Comparison of ENCODE assay signal across 13 mouse cellular contexts in the genomic region with DNA sequence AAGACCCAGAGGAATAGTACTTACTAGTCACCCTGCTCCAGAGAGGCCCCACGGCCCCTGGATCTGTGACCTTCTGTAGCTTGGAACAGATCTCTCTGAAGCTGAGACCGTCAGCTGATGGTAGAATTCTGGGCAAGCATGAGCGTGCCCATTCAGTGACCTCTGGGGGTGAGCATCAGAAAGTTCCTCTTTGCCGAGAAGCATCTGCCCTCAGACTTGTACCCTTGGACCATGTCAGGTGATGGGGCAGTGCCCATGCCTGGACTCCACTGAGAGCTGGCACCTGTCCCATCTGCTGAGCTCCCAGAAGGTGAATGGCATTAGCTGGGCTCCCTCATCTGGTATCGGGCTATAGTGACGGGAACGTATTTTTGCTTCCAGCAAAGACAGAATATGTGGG. TPM values are rescaled to one million over a fixed set of nuclear protein-coding genes. Genes with fewer than 3 reads are reported as not detected.
DNase-seq lines count a peak whose midpoint lies in the region; ATAC-seq lines count a peak whose summit lies in the region.
"Had no signal": no experiment of that assay in that cellular context is flagged by ENCODE, and none has a peak within 500 bp of the region (broad histone marks: within the 10 kb centered on the region; RNA-seq: fewer than 3 reads in every experiment).

No protein-coding gene starts in this region.

- H3K9ac ChIP-seq in midbrain, embryonic 13.5 days (replicated peaks): no peak overlapping the region
- H3K9ac ChIP-seq: neural tube, embryonic 12.5 days had no signal

- peak overlapping the region; percentile 6; the same call in 1 of the 2 replicates for H3K27ac ChIP-seq in midbrain, embryonic 10.5 days (replicated peaks)
- no peak overlapping the region for H3K27ac ChIP-seq in midbrain, embryonic 13.5 days
- H3K27ac ChIP-seq: macrophage; neural tube, embryonic 12.5 days had no signal

- H3K36me3 ChIP-seq in midbrain, embryonic 10.5 days: no peaks in the 10 kb centered on the region
- H3K36me3 ChIP-seq in midbrain, embryonic 13.5 days: no peaks in the 10 kb centered on the region
- H3K36me3 ChIP-seq: neural tube, embryonic 12.5 days had no signal

- no peak overlapping the region for H3K4me3 ChIP-seq in midbrain, embryonic 10.5 days
- no peak overlapping the region for H3K4me3 ChIP-seq in midbrain, embryonic 13.5 days (replicated peaks)
- H3K4me3 ChIP-seq: neural tube, embryonic 12.5 days had no signal

- peaks cover 51% of the 10 kb centered on the region for H3K4me1 ChIP-seq in midbrain, embryonic 10.5 days
- peaks cover 33% of the 10 kb centered on the region for H3K4me1 ChIP-seq in midbrain, embryonic 13.5 days (replicated peaks)

- no peaks in the 10 kb centered on the region for H3K27me3 ChIP-seq in midbrain, embryonic 10.5 days (ENCODE audit: low read depth, poor library complexity, severe bottlenecking)
- H3K27me3 ChIP-seq in midbrain, embryonic 13.5 days: no peaks in the 10 kb centered on the region
- H3K27me3 ChIP-seq: neural tube, embryonic 12.5 days had no signal

- ATAC-seq in midbrain, embryonic 13.5 days: no peak
- ATAC-seq: CD4-positive, CD25-positive, alpha-beta regulatory T cell, adult 4 months; forebrain, embryonic 16.5 days had no signal

- DNase-seq in heart, adult 11 months: peak; percentile 94
- no peak for DNase-seq in heart, adult 18-20 months
- no peak for DNase-seq in midbrain, embryonic 10.5 days (ENCODE audit: low spot score)
- peak; percentile 86 for DNase-seq in kidney, postnatal 10 days
- DNase-seq in Muller cell, postnatal 12 days (ENCODE audit: inconsistent ontology term): no peak
- DNase-seq in urinary bladder, postnatal 25 days (ENCODE audit: low spot score): no peak
- DNase-seq: lung, adult 2 months; thymus, adult 2 months had no signal

- H3K9me3 ChIP-seq in midbrain, embryonic 10.5 days (replicated peaks): no peaks in the 10 kb centered on the region
- H3K9me3 ChIP-seq in midbrain, embryonic 13.5 days: no peaks in the 10 kb centered on the region
- H3K9me3 ChIP-seq: neural tube, embryonic 12.5 days had no signal

- no peak overlapping the region for H3K4me2 ChIP-seq in midbrain, embryonic 13.5 days (replicated peaks)
- H3K4me2 ChIP-seq: neural tube, embryonic 12.5 days had no signal

- 93% methylated on average over 7 of the region's 7 CpGs for WGBS in midbrain, embryonic 10.5 days
- WGBS in midbrain, embryonic 13.5 days: 91% methylated on average over 7 of the region's 7 CpGs

RNA-seq across cellular contexts. Expression of a gene that starts 51.5 kb away (rescaled TPM):
- 1 to 10 TPM; 1.0 to 2.3 TPM for total RNA-seq in heart, adult 18-20 months (2021)
- polyA plus RNA-seq in midbrain, embryonic 10.5 days (2016; fragmentation: Nextera tagmentation; extraction: Ambion mirVana): 5.1 and 6.2 TPM in 2 replicates
- polyA plus RNA-seq in midbrain, embryonic 13.5 days (2015; fragmentation: Nextera tagmentation; extraction: Ambion mirVana): 6.0 and 8.9 TPM in 2 replicates

RNA-seq across cellular contexts. Expression of a gene that starts 51.7 kb away (rescaled TPM):
- 10 to 100 TPM; 72.0 to 75.8 TPM for total RNA-seq in heart, adult 18-20 months (2021)
- polyA plus RNA-seq in midbrain, embryonic 10.5 days (2016; fragmentation: Nextera tagmentation; extraction: Ambion mirVana): 137 and 147 TPM in 2 replicates
- 121 and 124 TPM in 2 replicates for polyA plus RNA-seq in midbrain, embryonic 13.5 days (2015; fragmentation: Nextera tagmentation; extraction: Ambion mirVana)

Comparison
In these comparisons a context has a peak if more than half of its experiments do, and no peak if none do; other contexts are left out.
1. DNase-seq: peak in heart, adult 11 months (single experiment) and kidney, postnatal 10 days (single experiment); none in heart, adult 18-20 months (0 of 2), midbrain, embryonic 10.5 days (single experiment), Muller cell, postnatal 12 days (single experiment) and urinary bladder, postnatal 25 days (single experiment).